Mouse (Mus musculus) erythroblast, adult 5-6 weeks (primary cell): ENCODE measurements at regions not wholly inside any gene's neighbourhood (a gene's known extent, or its start where the extent isn't known, plus 50 kb on each side); places are given as distances from the start of the nearest gene placed in this dataset.

Experiments
- ATAC-seq: replicated peaks from 2 replicates; pipeline ENCODE4 v1.8.0; 2016; ENCODE audit warnings: moderate number of reproducible peaks, mild to moderate bottlenecking, moderate TSS enrichment, inconsistent platforms; ENCODE audit not compliant: poor library complexity, low FRiP score, severe bottlenecking

- no peak for ATAC-seq
Measured at GRCm38 (mm10) chr4:62807926-62808552, 157.3 kb upstream of the Zfp618 start.

GRCm38 (mm10) chr4:62808553-62808950 lies 156.8 kb upstream of the Zfp618 start:
- no peak for ATAC-seq

DNA sequence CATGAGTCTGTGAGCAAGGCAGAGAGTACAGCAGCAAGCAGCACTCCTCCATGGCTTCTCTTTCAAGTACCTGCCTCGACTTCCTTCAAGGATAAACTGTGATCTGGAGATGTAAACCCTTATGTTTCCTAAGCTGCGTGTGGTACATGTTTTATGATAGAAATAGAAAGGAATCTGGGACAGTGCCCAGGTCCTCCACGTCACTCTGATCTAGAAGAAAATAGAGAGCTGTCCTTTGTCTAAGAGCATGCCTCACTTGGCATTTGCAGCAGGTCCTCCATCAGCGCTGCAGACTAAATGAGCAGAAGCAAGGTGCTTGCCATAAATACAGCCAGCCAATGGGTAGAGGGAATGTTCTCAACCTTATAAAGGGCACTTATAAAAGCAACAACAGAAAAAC lies 156.3 kb upstream of the Zfp618 start:
- ATAC-seq, result no peak

DNA sequence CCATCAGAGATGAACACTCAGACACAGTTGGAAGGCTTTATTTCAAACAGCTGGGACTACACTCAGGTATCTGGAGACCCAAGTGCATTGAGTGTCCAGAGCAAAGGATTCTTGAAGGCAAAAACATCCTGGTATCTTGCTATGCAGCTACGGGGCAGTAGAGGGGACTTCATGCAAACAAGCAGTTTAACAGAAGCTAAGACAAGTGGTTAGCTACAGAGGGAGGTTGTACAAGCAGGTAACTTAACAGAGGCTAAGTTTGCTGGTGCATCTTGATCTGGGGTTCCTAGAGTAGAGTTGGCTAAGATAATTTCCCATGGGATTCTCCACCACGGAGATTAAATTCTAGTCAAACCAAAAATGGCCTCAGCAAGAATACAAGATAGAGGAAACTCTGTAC lies 145.5 kb upstream of the Zfp618 start:
- ATAC-seq, result no peak

GRCm38 (mm10) chr4:62821288-62821687 lies 144.1 kb upstream of the Zfp618 start:
- no peak for ATAC-seq

DNA sequence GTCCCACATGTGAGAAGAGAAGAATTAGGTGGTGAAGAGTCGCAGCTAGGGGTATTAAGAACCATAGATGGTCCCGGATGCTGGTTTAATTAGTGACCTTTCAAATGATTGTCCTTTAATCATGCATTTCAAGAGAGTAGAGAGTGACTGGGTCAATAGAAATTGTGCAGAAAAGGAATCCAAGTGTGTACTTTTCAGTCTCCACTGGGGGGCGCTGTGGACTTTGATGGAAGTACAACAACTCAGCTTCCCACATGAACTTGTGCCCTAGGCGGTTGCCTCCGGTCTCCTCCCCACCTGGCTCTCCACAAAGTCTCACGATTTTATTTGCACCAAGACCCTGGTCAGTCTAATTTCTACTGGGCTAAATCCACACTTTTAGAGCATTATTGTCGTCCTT lies 142.8 kb upstream of the Zfp618 start:
- ATAC-seq, result no peak

DNA sequence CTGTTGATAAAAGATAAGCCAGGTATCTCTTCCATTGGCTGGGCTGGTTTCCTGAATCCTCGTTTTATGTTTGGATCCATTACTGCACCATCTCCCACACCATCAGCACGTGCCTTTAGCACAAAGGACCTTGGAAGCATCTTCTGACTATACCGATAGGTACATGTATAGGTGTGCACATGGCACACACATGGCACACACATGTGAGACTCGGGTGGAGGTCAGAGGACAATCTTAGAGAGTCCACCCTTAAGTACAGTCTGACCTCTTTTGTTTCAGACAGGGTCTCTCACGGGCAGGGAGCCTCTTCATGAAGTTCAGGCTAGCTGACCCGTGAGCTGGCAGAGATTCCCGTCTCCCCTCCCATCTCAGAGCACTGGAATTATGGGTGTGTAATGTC lies 142.3 kb upstream of the Zfp618 start:
- ATAC-seq, result no peak

GRCm38 (mm10) chr4:62823555-62824250 lies 141.7 kb upstream of the Zfp618 start:
- ATAC-seq, result no peak

DNA sequence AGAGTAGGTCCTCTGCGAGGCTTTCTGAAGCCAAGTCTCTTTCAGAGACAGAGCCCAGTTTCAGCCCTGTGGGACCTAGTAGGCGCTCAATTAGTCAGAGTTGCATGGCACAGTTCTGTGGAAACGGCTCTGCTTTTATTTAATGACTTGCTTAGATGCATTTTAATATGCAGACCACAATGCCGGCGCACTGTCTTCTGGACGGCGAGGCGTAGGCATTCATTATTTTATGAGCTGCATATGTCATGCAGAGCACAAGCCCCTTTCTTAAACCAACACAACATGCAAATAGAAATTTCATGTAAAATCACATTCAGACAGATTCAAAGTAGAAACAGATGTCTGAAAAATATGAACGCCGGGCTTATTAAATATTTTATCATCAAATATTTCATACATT lies 140.8 kb upstream of the Zfp618 start:
- no peak for ATAC-seq

- ATAC-seq, result no peak
Measured at GRCm38 (mm10) chr4:62825256-62825655, 140.1 kb upstream of the Zfp618 start.

- ATAC-seq, result no peak
Measured at GRCm38 (mm10) chr4:62828963-62829362, 136.4 kb upstream of the Zfp618 start.

- no peak for ATAC-seq
Measured at GRCm38 (mm10) chr4:62833944-62834343, 131.4 kb upstream of the Zfp618 start.

- ATAC-seq, result no peak
Measured at GRCm38 (mm10) chr4:62836875-62837274, 128.5 kb upstream of the Zfp618 start.

- no peak for ATAC-seq
Measured at GRCm38 (mm10) chr4:62850526-62850925, 114.8 kb upstream of the Zfp618 start.

DNA sequence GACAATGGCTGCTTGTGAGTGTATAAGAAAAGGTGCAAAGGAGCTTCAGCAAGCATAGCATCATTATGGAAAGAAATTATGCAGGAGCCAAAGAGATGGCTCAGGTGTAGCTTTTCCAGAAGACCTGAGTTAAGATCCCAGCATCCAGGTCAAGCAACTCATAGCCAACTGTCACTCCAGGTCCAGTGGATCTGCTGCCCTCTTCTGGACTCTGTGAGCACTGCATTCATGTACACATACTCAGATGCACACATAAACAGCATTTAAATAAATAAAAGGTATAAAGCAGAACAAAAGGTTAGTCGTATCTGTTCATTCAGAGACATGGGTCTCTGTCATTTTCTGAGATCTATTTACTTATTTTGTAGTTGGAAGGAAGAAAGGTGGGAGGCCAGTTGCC lies 112.0 kb upstream of the Zfp618 start:
- no peak for ATAC-seq

DNA sequence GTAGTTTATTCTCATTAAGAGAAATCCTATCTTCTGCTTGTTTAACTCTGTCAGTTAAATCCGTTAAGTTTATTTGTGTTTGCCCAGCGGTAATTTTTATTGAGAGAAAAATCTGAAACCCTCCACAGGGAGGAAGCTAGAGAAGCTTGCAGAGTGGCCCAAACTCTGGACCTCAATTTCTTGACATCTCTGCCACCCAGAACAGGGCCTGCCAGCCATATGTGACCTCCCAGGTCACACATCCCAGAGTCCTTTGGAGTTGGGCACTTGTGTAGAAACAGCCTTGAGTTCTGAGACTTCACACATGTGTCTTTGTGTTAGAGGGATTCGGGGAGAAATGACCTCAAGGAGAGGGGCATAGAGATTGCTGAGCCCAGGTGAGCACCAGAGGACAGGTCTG lies 109.0 kb upstream of the Zfp618 start:
- no peak for ATAC-seq

- ATAC-seq, result no peak
Measured at GRCm38 (mm10) chr4:62862756-62863155, 102.6 kb upstream of the Zfp618 start.

- no peak for ATAC-seq
Measured at GRCm38 (mm10) chr4:62870391-62870983, 94.9 kb upstream of the Zfp618 start.

DNA sequence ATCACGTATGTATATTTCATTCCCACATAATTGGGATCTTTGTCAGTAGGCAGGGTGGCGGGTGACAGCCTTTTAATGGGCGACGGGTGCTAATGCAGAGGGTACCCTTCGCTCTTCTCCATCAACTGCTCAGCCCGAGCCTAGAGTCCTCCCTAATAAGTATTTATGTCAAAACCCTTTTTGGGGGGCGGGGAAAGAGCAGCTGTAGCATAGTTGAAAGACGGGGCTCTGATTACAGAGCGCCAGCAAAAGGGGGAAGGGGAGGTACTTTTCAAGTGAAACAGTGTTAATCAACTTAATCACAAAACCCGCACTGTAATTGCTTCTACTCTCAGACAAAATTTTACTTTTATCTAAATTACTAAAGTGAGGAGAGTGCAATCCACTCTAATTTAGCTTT lies 92.8 kb upstream of the Zfp618 start:
- no peak for ATAC-seq

DNA sequence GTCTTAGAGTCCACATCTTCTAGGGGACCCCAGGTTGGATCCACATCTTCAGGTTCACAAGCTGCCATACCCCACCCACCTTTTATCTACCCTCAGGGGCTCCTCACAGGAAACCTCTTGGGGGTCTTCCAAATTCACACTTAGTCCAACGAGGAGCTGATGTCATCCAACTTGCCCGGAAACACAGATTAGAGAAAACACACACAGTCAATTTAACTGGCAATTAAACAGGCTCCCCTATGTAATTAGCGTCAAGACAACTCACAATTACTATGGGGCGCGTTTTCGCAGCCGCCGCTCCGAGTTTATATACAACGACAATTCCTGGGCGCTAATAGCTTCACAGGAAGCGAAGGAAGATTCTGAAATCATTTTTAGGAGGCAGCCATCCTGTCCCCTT lies 91.4 kb upstream of the Zfp618 start:
- ATAC-seq, result no peak

- no peak for ATAC-seq
Measured at GRCm38 (mm10) chr4:62878063-62878462, 87.3 kb upstream of the Zfp618 start.

GRCm38 (mm10) chr4:62878927-62879326 lies 86.4 kb upstream of the Zfp618 start:
- no peak for ATAC-seq
